Mouse (Mus musculus) kidney, postnatal 0 days (tissue): ENCODE data around the gene Rplp2. TPM values are rescaled to one million over a fixed set of nuclear protein-coding genes. Genes with fewer than 3 reads are reported as not detected.

ENCODE experiments used
- ATAC-seq: fragments of 200-750 bp; cut with Nextera tagmentation; replicated peaks from 2 replicates; pipeline ENCODE4 v1.8.0; 2017; ENCODE audit warnings: low read depth, moderate number of reproducible peaks, moderate TSS enrichment, moderate library complexity; ENCODE audit not compliant: low FRiP score
- DNase-seq: peaks from one replicate; pipeline ENCODE4 v3.0.0-alpha.2; 2016; ENCODE audit warnings: low spot score
- H3K27ac ChIP-seq: fragments of 300-500 bp; sonication (generic); 2 replicates; pipeline ENCODE4 v1.5.1; 2014; ENCODE audit warnings: mild to moderate bottlenecking
- H3K27me3 ChIP-seq: fragments of 300-500 bp; sonication (generic); 2 replicates; pipeline ENCODE4 v1.6.1; 2014; ENCODE audit warnings: low read length, mixed read lengths; ENCODE audit not compliant: insufficient read depth
- H3K36me3 ChIP-seq: fragments of 300-500 bp; sonication (generic); 2 replicates; pipeline ENCODE4 v1.6.1; 2014; ENCODE audit warnings: low read length, mixed read lengths; ENCODE audit not compliant: insufficient read depth
- H3K4me1 ChIP-seq: fragments of 300-500 bp; sonication (generic); replicated peaks from 2 replicates; pipeline ENCODE4 v1.6.1; 2014; ENCODE audit warnings: antibody characterized with exemption, low read length, mixed read lengths; ENCODE audit not compliant: insufficient read depth
- H3K4me2 ChIP-seq: fragments of 300-500 bp; sonication (generic); 2 replicates; pipeline ENCODE4 v1.6.1; 2014; ENCODE audit warnings: mild to moderate bottlenecking, low read length, moderate library complexity, mixed read lengths
- H3K4me3 ChIP-seq: fragments of 300-500 bp; sonication (generic); replicated peaks from 2 replicates; pipeline ENCODE4 v1.5.1; 2014; ENCODE audit warnings: low read depth, low read length
- H3K9ac ChIP-seq: fragments of 300-500 bp; sonication (generic); 2 replicates; pipeline ENCODE4 v1.6.1; 2014; ENCODE audit warnings: low read depth, low read length
- H3K9me3 ChIP-seq: fragments of 300-500 bp; sonication (generic); replicated peaks from 2 replicates; pipeline ENCODE4 v1.6.1; 2016; ENCODE audit warnings: low read length, inconsistent platforms, mixed read lengths
- CTCF ChIP-seq: IDR thresholded peaks from 2 replicates; pipeline ENCODE4 v1.5.1; 2016; ENCODE audit warnings: antibody characterized with exemption, low read depth, mild to moderate bottlenecking, moderate library complexity
- WGBS: fragments of 180-500 bp; shearing (Covaris S2); extraction: QIAGEN DNeasy Blood & Tissue Kit; methylation state at CpG from one replicate; pipeline ENCODE4 v1.1.7; 2014; 5-methylcytosine and 5-hydroxymethylcytosine counted together
- polyA plus RNA-seq: library from polyadenylated mRNA; unstranded; fragments of >200 nt; fragmentation: Nextera tagmentation; extraction: Ambion mirVana; gene quantifications from 2 replicates; pipeline ENCODE4 v1.2.1, GENCODE M21; 2015

Rplp2 gene
- polyA plus RNA-seq, 1 experiment from 2014 or later: 1,595 TPM

DNA sequence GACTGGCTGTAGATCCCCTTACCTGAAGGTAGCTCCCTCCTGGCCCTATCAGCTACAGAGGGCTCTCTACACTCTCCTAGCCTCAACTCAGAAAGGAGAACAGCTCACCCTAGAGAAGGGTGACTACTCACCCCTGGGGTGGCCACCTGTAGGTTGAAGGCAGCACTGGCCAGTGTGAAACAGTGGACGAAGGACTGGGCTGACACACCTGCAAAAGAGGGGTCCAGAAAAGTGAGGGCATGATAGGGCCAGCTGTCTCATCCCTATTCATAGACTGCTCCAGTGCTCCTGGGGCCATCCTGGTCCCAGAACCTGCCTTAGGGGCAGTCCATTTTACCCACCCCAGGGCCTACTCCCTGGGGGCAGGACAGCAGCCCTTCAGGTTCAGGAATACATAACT lies 35.5 kb upstream of the Rplp2 start:
- ATAC-seq: no peak
- DNase-seq: no peak
- no peak for TF ChIP-seq CTCF

DNA sequence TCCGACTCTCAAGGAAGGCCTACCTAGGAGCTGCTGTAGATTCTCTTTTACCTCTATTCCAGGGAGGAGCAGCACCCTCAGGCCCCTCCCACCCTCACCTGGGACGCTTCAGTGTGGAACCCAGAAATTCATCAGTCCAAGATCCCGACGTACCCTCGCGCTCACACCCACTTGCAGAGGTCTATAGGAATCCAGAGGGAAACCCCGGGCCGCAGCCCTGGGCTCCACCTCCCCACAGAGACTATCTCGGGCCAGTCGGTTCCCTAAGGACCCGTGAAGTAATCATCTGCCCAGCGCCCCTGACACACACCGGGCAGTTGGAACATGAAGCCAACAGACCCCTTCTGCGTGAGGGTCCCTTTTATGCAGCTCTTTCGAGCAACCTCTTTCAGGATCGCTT lies 33.8 kb upstream of the Rplp2 start:
- Histone ChIP-seq H3K36me3 (peaks cover 22% of the 10 kb centered on the region; the same call in 1 of the 2 replicates), H3K4me1 (peaks cover 5% of the 10 kb centered on the region), H3K4me3 (peak overlapping the region; percentile 61), H3K27ac (peak overlapping the region; percentile 70), H3K4me2 (peak overlapping the region; percentile 83), H3K9me3 (no peaks in the 10 kb centered on the region), H3K9ac (peak overlapping the region; percentile 63), H3K27me3 (no peaks in the 10 kb centered on the region)
- ATAC-seq: no peak
- TF ChIP-seq CTCF: no peak
- DNase-seq: peak; percentile 28
- 3% methylated on average over 16 of the region's 16 CpGs for WGBS

More for the DNA sequence above, 35.5 kb upstream of the Rplp2 start:
- H3K4me1 ChIP-seq: peaks cover 5% of the 10 kb centered on the region
- H3K4me3 ChIP-seq: no peak overlapping the region
- H3K27ac ChIP-seq: no peak overlapping the region
- WGBS: 95% methylated on average over 1 of the region's 1 CpGs
- H3K4me2 ChIP-seq: no peak overlapping the region
- no peaks in the 10 kb centered on the region for H3K27me3 ChIP-seq
- H3K36me3 ChIP-seq: peaks cover 27% of the 10 kb centered on the region; the same call in 1 of the 2 replicates
- H3K9me3 ChIP-seq: no peaks in the 10 kb centered on the region
- no peak overlapping the region for H3K9ac ChIP-seq

- peak; percentile 99 for DNase-seq
- under 1% methylated on average over 56 of the region's 56 CpGs for WGBS
- peak within 1 kb of the TSS; percentile 83 for H3K4me2 ChIP-seq
- no peaks in the 10 kb centered on the region for H3K9me3 ChIP-seq
- H3K9ac ChIP-seq: peak within 1 kb of the TSS; percentile 63
- no peaks in the 10 kb centered on the region for H3K27me3 ChIP-seq
- peaks cover 19% of the 10 kb centered on the region; the same call in 1 of the 2 replicates for H3K36me3 ChIP-seq
- peak; percentile 91 for ATAC-seq
- peak within 1 kb of the TSS; percentile 82 for H3K27ac ChIP-seq
- H3K4me3 ChIP-seq: peak within 1 kb of the TSS; percentile 61
- no peak for TF ChIP-seq CTCF
- peaks cover 5% of the 10 kb centered on the region for H3K4me1 ChIP-seq
Observed at GRCm38 (mm10) chr7:141413809-141414584, 33.2 kb upstream of the Rplp2 start, which contains the start of gene Gatd1. TSS of gene Gatd1 (minus strand) at chr7:141414136.

DNA sequence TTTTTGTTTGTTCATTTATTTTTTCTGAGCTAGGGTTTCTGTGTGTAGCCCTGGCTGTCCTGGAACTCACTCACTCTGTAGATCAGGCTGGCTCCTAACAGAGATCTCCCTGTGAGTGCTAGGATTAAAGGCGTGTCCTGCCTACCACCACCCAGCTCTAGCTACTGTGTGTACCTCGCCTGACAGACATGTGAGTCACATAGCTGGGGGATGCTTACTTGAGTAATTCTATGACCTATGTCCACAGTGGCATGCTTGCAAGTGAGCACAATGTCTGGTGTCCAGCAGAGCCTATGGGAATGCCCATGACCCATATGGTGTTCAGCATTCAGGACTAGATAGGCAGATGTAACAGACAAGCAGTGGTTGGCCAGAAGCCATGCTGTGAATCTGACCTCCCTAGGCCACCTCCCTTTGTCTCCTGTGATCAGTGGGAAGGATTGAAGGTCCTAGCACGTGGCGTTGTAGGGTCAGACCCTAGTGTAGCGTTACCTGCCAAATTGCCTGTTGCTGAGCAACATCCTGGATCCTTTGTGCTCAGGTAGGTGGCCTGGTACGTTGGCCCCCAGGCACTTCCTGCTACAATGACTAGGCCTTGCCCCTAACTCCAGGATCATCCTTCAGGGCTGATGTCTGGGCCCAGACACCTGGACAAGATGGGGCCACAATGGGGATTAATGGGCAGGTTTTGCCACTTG lies 30.9 kb upstream of the Rplp2 start:
- Histone ChIP-seq H3K36me3 (peaks cover 2% of the 10 kb centered on the region; the same call in 1 of the 2 replicates), H3K4me3 (no peak overlapping the region), H3K27ac (no peak overlapping the region), H3K9me3 (no peaks in the 10 kb centered on the region), H3K4me2 (no peak overlapping the region), H3K9ac (no peak overlapping the region), H3K27me3 (no peaks in the 10 kb centered on the region), H3K4me1 (peaks cover 5% of the 10 kb centered on the region)
- WGBS: 83% methylated on average over 6 of the region's 6 CpGs
- DNase-seq (no peak), ATAC-seq (no peak)
- TF ChIP-seq CTCF: no peak

DNA sequence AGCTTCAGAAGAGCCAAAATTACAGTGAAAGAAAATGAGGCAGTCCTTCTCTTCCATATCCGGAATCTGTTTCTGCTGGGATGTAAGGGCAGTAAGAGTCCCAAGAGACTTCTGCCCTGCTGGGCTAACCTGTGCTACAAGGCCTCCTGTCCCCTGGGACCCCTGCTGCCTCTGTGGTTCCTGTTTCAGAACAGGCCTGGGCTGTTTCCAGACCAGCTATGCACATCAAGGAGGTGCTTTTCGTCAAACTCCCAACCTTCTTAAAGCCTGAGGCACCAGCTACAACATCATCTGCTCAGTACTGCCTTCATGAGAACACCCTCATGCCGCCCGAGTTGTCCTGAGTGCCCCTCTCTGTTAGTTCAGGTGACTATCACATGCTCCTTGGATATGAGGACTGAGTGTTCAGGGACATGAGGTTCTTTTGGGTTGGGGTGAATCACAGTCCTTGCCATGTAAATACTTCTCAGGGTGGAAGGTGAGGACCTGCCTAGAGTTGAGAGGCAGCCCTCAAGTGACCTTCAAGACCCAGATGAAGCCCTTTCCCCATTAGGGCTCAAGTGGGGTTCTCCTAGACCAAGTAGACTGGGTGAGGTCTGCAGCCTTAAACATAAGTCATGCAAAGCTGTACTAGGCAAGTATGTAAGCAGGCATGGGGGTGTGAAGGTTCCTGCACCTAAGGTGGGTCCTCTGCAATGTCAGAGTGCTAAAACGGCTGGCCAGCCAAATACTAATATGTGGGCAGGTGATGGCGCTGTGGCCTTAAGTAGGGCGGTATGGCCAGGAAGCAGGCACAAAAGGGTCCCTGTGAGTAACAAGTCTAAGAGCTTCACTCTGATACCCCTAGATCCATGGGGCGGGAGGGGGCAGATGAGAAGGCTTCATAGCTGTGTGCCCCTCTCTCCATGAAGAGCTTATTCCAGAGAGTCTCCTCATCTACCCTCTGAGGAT lies 29.2 kb upstream of the Rplp2 start:
- H3K27ac ChIP-seq: no peak overlapping the region

DNA sequence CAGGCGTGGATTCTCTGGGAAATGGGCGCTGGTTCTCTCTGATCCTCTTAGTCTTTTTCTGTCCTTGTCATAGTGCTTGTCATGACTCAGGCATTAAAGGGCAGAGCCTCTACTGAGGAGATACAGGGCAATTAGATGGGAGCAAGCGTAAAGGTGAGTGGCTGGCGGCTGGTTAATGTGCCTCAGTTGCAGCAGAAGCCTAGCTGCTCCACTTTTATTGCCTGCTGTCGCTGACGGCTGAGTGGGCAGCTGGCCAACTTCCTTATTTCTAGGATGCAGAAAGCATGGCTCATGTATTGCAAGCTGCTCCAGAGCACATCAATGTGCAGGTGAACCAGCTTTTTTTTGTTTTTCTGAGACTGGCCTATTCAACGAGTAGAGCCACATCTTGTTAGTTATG lies 28.2 kb upstream of the Rplp2 start:
- no peaks in the 10 kb centered on the region for H3K36me3 ChIP-seq
- H3K27ac ChIP-seq: no peak overlapping the region
- no peak overlapping the region for H3K9ac ChIP-seq
- H3K4me2 ChIP-seq: no peak overlapping the region
- no peak overlapping the region for H3K4me3 ChIP-seq
- no peaks in the 10 kb centered on the region for H3K9me3 ChIP-seq
- ATAC-seq: no peak
- DNase-seq: peak; percentile 22
- H3K27me3 ChIP-seq: no peaks in the 10 kb centered on the region
- no peaks in the 10 kb centered on the region; the same call in 1 of the 2 replicates for H3K4me1 ChIP-seq
- no peak for TF ChIP-seq CTCF
- 46% methylated on average over 7 of the region's 7 CpGs for WGBS

More for the DNA sequence above, 29.2 kb upstream of the Rplp2 start:
- peak; percentile 31; the same call in 1 of the 2 replicates for TF ChIP-seq CTCF
- Histone ChIP-seq H3K4me3 (no peak overlapping the region), H3K36me3 (no peaks in the 10 kb centered on the region), H3K4me2 (no peak overlapping the region), H3K9ac (no peak overlapping the region), H3K27me3 (no peaks in the 10 kb centered on the region), H3K9me3 (no peaks in the 10 kb centered on the region), H3K4me1 (peaks cover under 1% of the 10 kb centered on the region)
- DNase-seq (no peak), ATAC-seq (no peak)
- WGBS: 74% methylated on average over 8 of the region's 8 CpGs
